Mouse (Mus musculus) small intestine, adult 2 months (tissue): ENCODE data around the gene Grrp1. TPM values are rescaled to one million over a fixed set of nuclear protein-coding genes. Genes with fewer than 3 reads are reported as not detected.

ENCODE experiments used
- H3K27ac ChIP-seq: fragments of 200-500 bp; 2 replicates; pipeline ENCODE4 v1.5.1; 2012; ENCODE audit warnings: low read depth, low read length, control low read depth, inconsistent platforms; ENCODE audit not compliant: insufficient read depth
- H3K27me3 ChIP-seq: fragments of 200-500 bp; 2 replicates; pipeline ENCODE4 v1.6.1; 2012; ENCODE audit warnings: mild to moderate bottlenecking, moderate library complexity, low read length, inconsistent platforms; ENCODE audit not compliant: control insufficient read depth, insufficient read depth
- H3K36me3 ChIP-seq: fragments of 200-500 bp; 2 replicates; pipeline ENCODE4 v1.6.1; 2012; ENCODE audit warnings: mild to moderate bottlenecking, low read length, control low read depth, inconsistent platforms; ENCODE audit not compliant: control insufficient read depth, insufficient read depth
- H3K4me1 ChIP-seq: fragments of 200-500 bp; 2 replicates; pipeline ENCODE4 v1.6.1; 2012; ENCODE audit warnings: low read length, inconsistent platforms, mixed read lengths; ENCODE audit not compliant: control insufficient read depth, insufficient read depth, insufficient read length
- H3K4me3 ChIP-seq: fragments of 200-500 bp; 2 replicates; pipeline ENCODE4 v1.5.1; 2012; ENCODE audit warnings: low read depth, mild to moderate bottlenecking, control low read depth, inconsistent platforms, low read length, moderate library complexity
- CTCF ChIP-seq: fragments of 200-500 bp; IDR thresholded peaks from 2 replicates; pipeline ENCODE4 v1.5.1; 2012; ENCODE audit warnings: low read depth, mild to moderate bottlenecking, control low read depth, inconsistent platforms, low read length, moderate library complexity, mixed read lengths; ENCODE audit not compliant: insufficient replicate concordance, insufficient read length; ENCODE audit errors: extremely low read depth
- POLR2A ChIP-seq: fragments of 200-500 bp; IDR thresholded peaks from 2 replicates; pipeline ENCODE4 v1.6.1; 2012; ENCODE audit warnings: low read depth, mild to moderate bottlenecking, control low read depth, inconsistent platforms, low read length, moderate library complexity
- WGBS: fragments of 180-500 bp; shearing (Covaris S2); methylation state at CpG from one replicate; pipeline ENCODE4 v1.1.7; 2018; 5-methylcytosine and 5-hydroxymethylcytosine counted together
- polyA plus RNA-seq: library from polyadenylated mRNA; depleted of rRNA; stranded (reverse); fragments of >200 nt; gene quantifications from 2 replicates; pipeline ENCODE4 v1.2.3, GENCODE M21; 2012

Grrp1 gene
- polyA plus RNA-seq, 1 experiment: 16.7 TPM

DNA sequence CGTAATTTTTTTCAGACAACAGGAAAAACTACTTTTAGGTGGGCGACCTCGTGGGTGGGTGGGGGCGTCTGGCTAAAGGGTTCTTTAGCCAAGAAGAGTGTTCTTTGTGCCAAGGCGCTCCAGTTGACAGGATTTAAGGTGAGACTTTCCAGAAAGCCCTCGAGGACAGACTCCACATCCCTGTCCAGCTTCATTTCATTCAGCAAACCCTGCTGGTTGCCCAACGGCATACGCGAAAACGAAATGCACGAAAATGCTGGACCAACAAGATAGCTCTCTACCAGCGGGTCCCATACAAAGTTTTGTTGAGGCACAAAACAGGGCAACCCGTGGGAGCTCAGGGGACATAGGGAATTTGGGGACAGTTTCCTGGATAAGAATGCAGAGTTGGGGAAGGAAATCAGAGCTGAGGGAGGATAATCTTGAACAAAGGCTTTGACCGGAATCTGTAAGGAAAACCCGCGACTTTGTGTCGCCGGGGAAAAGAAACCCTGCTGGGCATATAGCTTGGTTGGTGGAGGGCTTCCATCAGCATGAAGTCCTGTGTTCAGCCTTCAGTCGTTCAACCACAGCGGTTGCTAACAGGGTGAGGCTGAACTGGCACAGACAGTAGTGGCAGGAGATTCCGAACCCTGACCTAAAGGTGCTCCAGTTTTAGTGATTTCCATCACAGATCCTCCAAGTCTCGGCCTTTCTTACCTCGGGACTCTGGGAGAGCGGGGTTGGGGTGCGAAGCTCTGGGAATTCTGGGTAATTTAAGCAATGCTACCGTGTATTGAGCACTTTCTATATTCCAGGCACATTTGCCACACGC, 3.6 kb downstream of the Grrp1 start:
- no peak overlapping the region for H3K27ac ChIP-seq
- no peaks in the 10 kb centered on the region for H3K36me3 ChIP-seq
- no peak for TF ChIP-seq CTCF
- no peak for TF ChIP-seq POLR2A
- WGBS: 26% methylated on average over 27 of the region's 27 CpGs
- H3K4me3 ChIP-seq: peak overlapping the region; percentile 60
- peaks cover 50% of the 10 kb centered on the region for H3K27me3 ChIP-seq
- peaks cover 17% of the 10 kb centered on the region for H3K4me1 ChIP-seq

DNA sequence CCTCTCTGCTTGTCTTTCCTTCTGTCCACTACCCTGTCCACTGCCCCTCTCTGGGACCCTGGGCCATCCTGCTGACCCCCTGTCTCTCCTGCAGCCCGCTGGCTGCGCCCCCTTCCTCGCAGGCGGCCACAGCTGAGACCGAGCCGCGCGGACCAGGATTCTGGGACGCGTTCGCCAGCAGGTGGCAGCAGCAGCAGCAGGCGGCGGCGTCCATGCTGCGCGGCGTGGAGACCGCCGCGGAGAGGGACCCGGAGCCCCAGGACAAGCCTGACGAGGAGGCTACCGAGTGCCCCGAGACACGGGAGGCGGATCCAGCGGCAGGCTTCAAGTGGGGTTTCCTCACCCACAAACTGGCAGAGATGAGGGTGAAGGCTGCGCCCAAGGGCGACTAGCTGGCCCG, 4.3 kb downstream of the Grrp1 start:
- Histone ChIP-seq H3K27ac (no peak overlapping the region), H3K27me3 (peaks cover 50% of the 10 kb centered on the region), H3K36me3 (no peaks in the 10 kb centered on the region), H3K4me1 (peaks cover 20% of the 10 kb centered on the region), H3K4me3 (peak overlapping the region; percentile 60)
- TF ChIP-seq POLR2A: no peak
- peak; percentile 66; the same call in 1 of the 2 replicates for TF ChIP-seq CTCF
- 2% methylated on average over 30 of the region's 30 CpGs for WGBS

DNA sequence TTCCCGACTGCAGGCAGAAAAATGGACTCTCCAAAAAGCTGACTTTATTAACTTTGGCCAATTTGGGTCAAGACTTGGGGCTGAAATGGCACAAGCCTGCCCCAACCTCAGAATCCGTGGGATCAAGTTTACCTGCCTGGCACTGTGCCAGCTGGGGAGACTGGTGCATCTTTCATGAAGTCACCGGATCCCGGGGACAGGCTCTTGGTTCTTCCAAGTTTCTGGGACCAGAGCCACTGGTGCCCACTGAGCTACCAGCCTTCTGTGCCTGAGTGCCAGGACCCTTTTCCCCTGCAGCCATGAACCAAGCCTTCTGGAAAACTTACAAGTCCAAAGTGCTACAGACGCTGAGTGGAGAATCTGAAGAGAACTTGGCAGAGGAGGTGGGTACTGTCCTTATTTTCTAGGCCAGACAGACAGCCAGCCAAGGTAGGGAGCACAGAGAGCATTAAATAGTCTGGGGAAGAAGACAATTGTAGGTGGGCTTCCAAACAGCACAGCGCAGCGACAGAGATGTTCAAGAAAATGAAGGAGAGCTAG, 7.1 kb downstream of the Grrp1 start, which contains the start of gene Gm30191:
Gm30191 (plus strand) TSS at position 217 of the 540 bp plus-strand sequence.
- Histone ChIP-seq H3K36me3 (no peaks in the 10 kb centered on the region), H3K27ac (no peak within 1 kb of the TSS), H3K4me1 (peaks cover 18% of the 10 kb centered on the region), H3K4me3 (no peak within 1 kb of the TSS), H3K27me3 (peaks cover 28% of the 10 kb centered on the region)
- 51% methylated on average over 7 of the region's 7 CpGs for WGBS
- TF ChIP-seq POLR2A (no peak), CTCF (no peak)

DNA sequence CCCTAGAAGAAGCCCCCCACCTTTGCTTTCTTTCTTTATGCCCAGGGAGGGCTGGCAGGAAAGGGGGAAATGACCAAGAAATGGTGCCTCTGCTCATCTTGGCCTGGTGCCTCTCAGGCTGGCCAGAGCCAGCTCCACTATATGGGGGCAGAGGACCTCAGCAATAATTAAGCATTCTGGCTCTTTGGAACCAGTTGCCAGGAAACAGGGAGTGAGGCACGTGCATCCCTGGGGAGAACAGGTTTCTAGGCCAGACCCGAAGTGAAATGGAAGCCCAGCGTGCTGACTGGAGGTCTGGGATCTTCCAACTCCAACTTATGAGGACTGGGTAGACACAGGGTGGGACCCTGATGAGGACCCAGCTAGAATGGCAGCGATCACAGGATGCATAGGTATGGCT, 7.7 kb downstream of the Grrp1 start:
- no peaks in the 10 kb centered on the region for H3K36me3 ChIP-seq
- H3K4me1 ChIP-seq: peaks cover 12% of the 10 kb centered on the region
- WGBS: 59% methylated on average over 4 of the region's 4 CpGs
- H3K4me3 ChIP-seq: no peak overlapping the region
- H3K27me3 ChIP-seq: peaks cover 22% of the 10 kb centered on the region
- H3K27ac ChIP-seq: no peak overlapping the region
- TF ChIP-seq POLR2A (no peak), CTCF (no peak)

DNA sequence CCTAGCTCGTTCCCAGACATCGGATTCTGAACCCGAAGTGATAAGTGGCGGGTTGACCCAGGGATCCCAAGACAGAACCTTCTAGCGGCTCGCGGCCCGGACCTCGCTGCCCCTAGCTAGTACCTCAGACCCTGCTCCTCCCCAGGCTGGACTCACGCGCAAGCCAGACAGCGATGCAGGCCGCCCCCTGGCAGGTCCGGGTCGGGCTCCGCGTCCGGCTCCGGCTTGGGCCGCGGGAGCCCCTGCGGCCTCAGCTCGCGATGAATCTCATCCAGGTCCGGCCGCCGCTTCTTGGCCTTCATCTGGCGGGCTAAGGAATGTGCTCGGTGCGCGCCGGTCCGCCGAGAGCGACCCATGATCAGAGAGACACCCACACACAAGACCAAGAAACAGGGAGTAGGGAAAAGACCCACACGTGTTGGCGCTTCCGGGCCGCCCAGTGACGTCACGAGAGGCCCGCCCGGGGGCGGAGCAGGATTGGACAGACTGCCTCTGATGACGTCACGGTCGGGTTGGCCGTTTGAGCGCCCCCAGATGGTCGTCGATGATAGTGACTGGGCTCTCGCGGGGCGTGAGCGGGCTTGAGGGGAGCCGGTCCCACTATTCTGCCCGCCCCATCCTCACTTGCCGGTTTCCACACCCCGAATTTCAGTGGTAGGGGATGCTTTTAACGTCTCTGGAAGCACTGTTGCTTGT, 8.6 kb downstream of the Grrp1 start, which contains the start of gene Zfp593:
Zfp593 (minus strand) TSS at position 445 of the 696 bp plus-strand sequence.
- no peak within 1 kb of the TSS for H3K27ac ChIP-seq
- peak within 1 kb of the TSS; percentile 81 for H3K4me3 ChIP-seq
- no peaks in the 10 kb centered on the region for H3K36me3 ChIP-seq
- under 1% methylated on average over 60 of the region's 60 CpGs for WGBS
- TF ChIP-seq CTCF (peak; percentile 84), POLR2A (0 out of 2 replicates have a peak, but pooled peaks have one; percentile 6)
- peaks cover 13% of the 10 kb centered on the region for H3K27me3 ChIP-seq
- H3K4me1 ChIP-seq: peaks cover 10% of the 10 kb centered on the region

DNA sequence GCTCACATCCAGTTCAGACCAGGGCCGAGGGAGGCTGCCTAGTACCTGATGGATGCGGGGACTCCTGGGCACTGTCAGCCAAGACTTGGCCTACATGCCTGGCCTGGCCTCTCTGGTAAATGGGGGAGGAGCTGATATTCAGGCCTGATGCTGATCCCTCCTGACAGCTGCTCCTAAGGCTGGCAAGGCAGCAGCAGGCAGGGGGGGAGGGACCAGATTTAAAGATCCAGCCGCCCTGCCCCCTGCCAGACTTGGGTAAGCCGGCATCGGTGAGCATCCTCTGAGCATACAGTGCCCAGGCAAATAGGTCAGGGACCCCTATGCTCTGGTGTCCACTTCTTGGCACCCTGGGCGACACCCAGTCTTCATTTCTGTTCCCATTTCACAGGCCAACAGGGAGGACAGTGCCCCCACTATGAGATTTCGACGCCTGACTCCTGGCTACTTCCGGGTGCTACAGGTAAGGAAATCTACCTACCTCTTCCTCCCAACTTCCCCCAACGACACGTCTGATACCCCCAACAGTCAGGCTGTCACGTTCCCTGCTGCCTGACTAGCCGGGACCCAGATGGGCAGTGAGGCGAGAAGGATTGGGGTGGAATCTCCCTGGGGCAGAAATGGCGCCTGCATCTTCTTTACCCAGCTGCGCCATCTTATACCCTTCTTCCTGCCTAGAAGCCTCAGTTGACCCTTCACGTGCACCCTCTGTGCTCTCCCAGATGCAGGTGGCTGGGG, 10.2 kb downstream of the Grrp1 start, which contains the start of gene E130218I03Rik:
E130218I03Rik (plus strand) TSS at position 147 of the 735 bp plus-strand sequence.
- Histone ChIP-seq H3K4me1 (peaks cover 8% of the 10 kb centered on the region), H3K27me3 (peaks cover 6% of the 10 kb centered on the region), H3K36me3 (no peaks in the 10 kb centered on the region), H3K27ac (no peak within 1 kb of the TSS), H3K4me3 (peak within 1 kb of the TSS; percentile 81; the same call in 1 of the 2 replicates)
- no peak for TF ChIP-seq CTCF
- TF ChIP-seq POLR2A: no peak
- 95% methylated on average over 17 of the region's 17 CpGs for whole genome bisulfite sequencing
